Mouse (Mus musculus): ENCODE data around the gene Ppm1a. TPM values are rescaled to one million over a fixed set of nuclear protein-coding genes. Genes with fewer than 3 reads are reported as not detected.

Ppm1a gene
- total RNA-seq (2014; fragmentation: Nextera tagmentation) (72.7 and 75.8 TPM in 2 replicates), total RNA-seq (2017) (138 and 154 TPM in 2 replicates), polyA plus RNA-seq (2012) (15.7 and 20.9 TPM in 2 replicates)

DNA sequence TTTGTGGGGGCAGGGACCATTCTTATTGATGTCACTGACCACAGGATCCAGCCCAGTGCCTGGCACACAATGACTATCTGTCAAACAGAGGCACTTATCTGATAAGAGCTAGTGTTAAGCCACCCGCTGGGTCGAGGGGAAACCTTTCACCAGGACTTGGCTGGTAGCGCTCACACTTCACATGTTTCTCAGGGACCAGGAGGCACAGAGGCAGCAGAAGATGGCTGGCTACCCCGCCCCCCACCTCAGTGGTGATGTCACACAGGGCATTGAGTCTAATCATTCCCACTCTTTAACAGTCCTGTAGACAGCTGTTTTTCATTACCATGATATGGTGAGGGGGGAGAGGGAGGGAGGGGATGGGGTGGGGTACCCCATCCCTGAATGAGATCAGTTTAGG, at the start of gene Ppm1a:
Gene Ppm1a, plus strand, starts transcription at position 370 of the 400 bp plus-strand sequence.
- Histone ChIP-seq H3K9me3 (replicated peaks) (no peaks in the 10 kb centered on the region), H3K27me3 (ENCODE audit: insufficient read depth, low read length) (no peaks in the 10 kb centered on the region), H3K36me3 (replicated peaks) (peaks cover 2% of the 10 kb centered on the region), H3K4me1 (ENCODE audit: insufficient read depth, low read depth, low read length) (peaks cover 30% of the 10 kb centered on the region), H3K4me3 (ENCODE audit: low read depth, low read length) (no peak within 1 kb of the TSS)
- DNase-seq (ENCODE audit: low spot score) = no peak
- no peak for ATAC-seq (ENCODE audit: extremely low read depth, insufficient number of reproducible peaks, low FRiP score, poor library complexity, severe bottlenecking)
- TF ChIP-seq CTCF (IDR thresholded peaks at IDR 0.05; ENCODE audit: low read depth, low read length) (no peak), GATA1 (IDR thresholded peaks at IDR 0.05; ENCODE audit: borderline replicate concordance, low read length) (no peak), POLR2AphosphoS5 (IDR thresholded peaks at IDR 0.05; ENCODE audit: insufficient replicate concordance, low read depth, low read length) (no peak), GATA2 (IDR thresholded peaks at IDR 0.05; ENCODE audit: borderline replicate concordance, low read depth, low read length) (no peak), TAL1 (conservative IDR thresholded peaks at IDR 0.05; ENCODE audit: low read depth, low read length) (no peak)

DNA sequence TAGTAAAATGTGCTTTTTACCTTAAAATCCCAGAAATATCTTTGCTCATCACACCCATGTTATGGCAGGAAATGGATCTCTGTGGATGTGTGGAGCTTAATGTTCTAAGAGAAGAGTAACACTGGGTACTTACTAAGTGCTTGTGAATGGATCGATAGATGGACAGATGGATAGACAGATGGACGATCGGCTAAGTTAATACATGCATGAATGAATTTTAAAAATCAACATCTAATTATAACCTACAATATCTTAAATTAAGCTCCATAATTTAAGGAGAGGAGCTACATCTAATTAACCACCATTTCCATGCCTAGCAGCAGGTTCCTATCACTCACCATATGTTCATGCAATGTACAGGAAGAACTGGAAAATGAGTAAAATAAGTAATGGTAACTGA, 47.3 kb upstream of the Ppm1a start:
- no peaks in the 10 kb centered on the region for H3K4me1 ChIP-seq (ENCODE audit: insufficient read depth, low read depth, low read length)
- H3K4me3 ChIP-seq (ENCODE audit: low read depth, low read length) = no peak overlapping the region
- H3K9me3 ChIP-seq (replicated peaks) = no peaks in the 10 kb centered on the region
- no peak for TF ChIP-seq POLR2AphosphoS5 (IDR thresholded peaks at IDR 0.05; ENCODE audit: insufficient replicate concordance, low read depth, low read length)
- TF ChIP-seq TAL1 (conservative IDR thresholded peaks at IDR 0.05; ENCODE audit: low read depth, low read length) = no peak
- TF ChIP-seq GATA1 (IDR thresholded peaks at IDR 0.05; ENCODE audit: borderline replicate concordance, low read length) = no peak
- TF ChIP-seq GATA2 (IDR thresholded peaks at IDR 0.05; ENCODE audit: borderline replicate concordance, low read depth, low read length) = no peak
- TF ChIP-seq CTCF (IDR thresholded peaks at IDR 0.05; ENCODE audit: low read depth, low read length) = no peak
- no peak for ATAC-seq (ENCODE audit: extremely low read depth, insufficient number of reproducible peaks, low FRiP score, poor library complexity, severe bottlenecking)
- H3K36me3 ChIP-seq (replicated peaks) = no peaks in the 10 kb centered on the region
- H3K27me3 ChIP-seq (ENCODE audit: insufficient read depth, low read length) = peaks cover 12% of the 10 kb centered on the region
- DNase-seq (ENCODE audit: low spot score) = no peak

- Histone ChIP-seq H3K4me3 (ENCODE audit: low read depth, low read length) (no peak overlapping the region), H3K9me3 (replicated peaks) (no peaks in the 10 kb centered on the region), H3K4me1 (ENCODE audit: insufficient read depth, low read depth, low read length) (no peaks in the 10 kb centered on the region), H3K36me3 (replicated peaks) (no peaks in the 10 kb centered on the region), H3K27me3 (ENCODE audit: insufficient read depth, low read length) (peaks cover 6% of the 10 kb centered on the region)
- ATAC-seq (ENCODE audit: extremely low read depth, insufficient number of reproducible peaks, low FRiP score, poor library complexity, severe bottlenecking) = no peak
- no peak for TF ChIP-seq CTCF (IDR thresholded peaks at IDR 0.05; ENCODE audit: low read depth, low read length)
- TF ChIP-seq GATA2 (IDR thresholded peaks at IDR 0.05; ENCODE audit: borderline replicate concordance, low read depth, low read length) = no peak
- TF ChIP-seq GATA1 (IDR thresholded peaks at IDR 0.05; ENCODE audit: borderline replicate concordance, low read length) = no peak
- TF ChIP-seq TAL1 (conservative IDR thresholded peaks at IDR 0.05; ENCODE audit: low read depth, low read length) = no peak
- TF ChIP-seq POLR2AphosphoS5 (IDR thresholded peaks at IDR 0.05; ENCODE audit: insufficient replicate concordance, low read depth, low read length) = no peak
- DNase-seq (ENCODE audit: low spot score) = no peak
These were observed 42.4 kb upstream of the Ppm1a start for GRCm38 (mm10) chr12:72714896-72715295.

- no peak for ATAC-seq (ENCODE audit: extremely low read depth, insufficient number of reproducible peaks, low FRiP score, poor library complexity, severe bottlenecking)
- DNase-seq (ENCODE audit: low spot score) = no peak
- Histone ChIP-seq H3K27me3 (ENCODE audit: insufficient read depth, low read length) (peaks cover 6% of the 10 kb centered on the region), H3K36me3 (replicated peaks) (no peaks in the 10 kb centered on the region), H3K4me3 (ENCODE audit: low read depth, low read length) (no peak overlapping the region), H3K9me3 (replicated peaks) (no peaks in the 10 kb centered on the region), H3K4me1 (ENCODE audit: insufficient read depth, low read depth, low read length) (no peaks in the 10 kb centered on the region)
- TF ChIP-seq GATA1 (IDR thresholded peaks at IDR 0.05; ENCODE audit: borderline replicate concordance, low read length) = no peak
- no peak for TF ChIP-seq CTCF (IDR thresholded peaks at IDR 0.05; ENCODE audit: low read depth, low read length)
- TF ChIP-seq POLR2AphosphoS5 (IDR thresholded peaks at IDR 0.05; ENCODE audit: insufficient replicate concordance, low read depth, low read length) = no peak
- TF ChIP-seq GATA2 (IDR thresholded peaks at IDR 0.05; ENCODE audit: borderline replicate concordance, low read depth, low read length) = no peak
- no peak for TF ChIP-seq TAL1 (conservative IDR thresholded peaks at IDR 0.05; ENCODE audit: low read depth, low read length)
These were observed 41.4 kb upstream of the Ppm1a start for GRCm38 (mm10) chr12:72715846-72716245.

DNA sequence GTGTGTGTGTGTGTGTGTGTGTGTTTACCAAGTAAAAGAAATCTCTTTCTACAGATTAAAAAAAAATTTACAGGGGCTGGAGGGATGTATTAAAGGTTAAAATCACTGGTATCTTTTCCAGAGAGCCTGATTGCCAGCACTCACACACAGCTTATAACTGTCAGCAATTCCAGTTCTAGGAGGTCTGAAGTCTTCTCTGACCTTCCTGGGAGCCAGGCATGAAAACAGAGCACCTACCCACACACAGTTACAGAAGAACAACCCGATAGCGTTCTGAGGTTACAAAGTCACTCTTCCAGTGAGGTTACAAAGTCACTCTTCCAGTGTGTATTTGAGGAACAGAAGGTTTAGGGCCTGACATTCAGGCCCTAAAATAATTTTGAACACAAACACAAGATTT, 38.2 kb upstream of the Ppm1a start:
- ATAC-seq (ENCODE audit: extremely low read depth, insufficient number of reproducible peaks, low FRiP score, poor library complexity, severe bottlenecking) (no peak), DNase-seq (ENCODE audit: low spot score) (no peak)
- no peaks in the 10 kb centered on the region for H3K4me1 ChIP-seq (ENCODE audit: insufficient read depth, low read depth, low read length)
- H3K27me3 ChIP-seq (ENCODE audit: insufficient read depth, low read length) = peaks cover 3% of the 10 kb centered on the region
- no peaks in the 10 kb centered on the region for H3K9me3 ChIP-seq (replicated peaks)
- no peak overlapping the region for H3K4me3 ChIP-seq (ENCODE audit: low read depth, low read length)
- no peaks in the 10 kb centered on the region for H3K36me3 ChIP-seq (replicated peaks)
- TF ChIP-seq POLR2AphosphoS5 (IDR thresholded peaks at IDR 0.05; ENCODE audit: insufficient replicate concordance, low read depth, low read length) (no peak), CTCF (IDR thresholded peaks at IDR 0.05; ENCODE audit: low read depth, low read length) (no peak), GATA1 (IDR thresholded peaks at IDR 0.05; ENCODE audit: borderline replicate concordance, low read length) (no peak), GATA2 (IDR thresholded peaks at IDR 0.05; ENCODE audit: borderline replicate concordance, low read depth, low read length) (no peak), TAL1 (conservative IDR thresholded peaks at IDR 0.05; ENCODE audit: low read depth, low read length) (no peak)

DNA sequence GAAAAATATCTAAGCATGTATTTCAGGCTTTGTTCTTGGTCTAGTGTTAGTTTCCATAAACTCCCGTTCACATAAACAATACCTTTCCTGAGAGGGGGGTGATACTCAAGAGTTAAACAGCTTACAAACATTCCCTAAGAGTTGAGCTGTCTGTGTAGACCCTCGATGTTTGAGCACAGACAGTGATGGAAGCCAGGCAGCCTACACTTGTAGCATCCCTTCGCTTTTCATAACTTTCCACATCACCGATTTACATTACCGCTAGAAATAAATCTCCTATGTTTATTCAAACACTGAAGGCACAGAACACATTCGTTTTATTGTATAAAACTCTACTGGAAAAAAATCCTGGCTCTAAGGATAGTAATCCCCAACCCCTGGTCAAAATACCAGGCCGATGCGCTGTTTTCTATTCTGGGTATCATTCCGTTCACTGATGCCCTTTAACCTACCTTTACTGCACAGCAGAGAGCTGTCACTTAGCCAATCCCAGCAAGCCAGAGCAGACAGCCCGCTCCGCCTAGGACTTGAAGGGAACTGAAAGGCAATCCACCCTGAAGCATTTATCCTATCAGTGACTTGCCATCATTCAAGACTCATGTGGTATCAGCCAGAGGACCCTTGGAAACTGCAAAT, 37.7 kb upstream of the Ppm1a start:
- DNase-seq (ENCODE audit: low spot score) (no peak), ATAC-seq (ENCODE audit: extremely low read depth, insufficient number of reproducible peaks, low FRiP score, poor library complexity, severe bottlenecking) (no peak)
- Histone ChIP-seq H3K36me3 (replicated peaks) (no peaks in the 10 kb centered on the region), H3K4me3 (ENCODE audit: low read depth, low read length) (no peak overlapping the region), H3K27me3 (ENCODE audit: insufficient read depth, low read length) (peaks cover 3% of the 10 kb centered on the region), H3K4me1 (ENCODE audit: insufficient read depth, low read depth, low read length) (no peaks in the 10 kb centered on the region), H3K9me3 (replicated peaks) (no peaks in the 10 kb centered on the region)
- no peak for TF ChIP-seq GATA2 (IDR thresholded peaks at IDR 0.05; ENCODE audit: borderline replicate concordance, low read depth, low read length)
- TF ChIP-seq POLR2AphosphoS5 (IDR thresholded peaks at IDR 0.05; ENCODE audit: insufficient replicate concordance, low read depth, low read length) = no peak
- TF ChIP-seq GATA1 (IDR thresholded peaks at IDR 0.05; ENCODE audit: borderline replicate concordance, low read length) = no peak
- no peak for TF ChIP-seq TAL1 (conservative IDR thresholded peaks at IDR 0.05; ENCODE audit: low read depth, low read length)
- no peak for TF ChIP-seq CTCF (IDR thresholded peaks at IDR 0.05; ENCODE audit: low read depth, low read length)

Data from G1E (cell line).